Mouse (Mus musculus): ENCODE measurements around the gene Olfr643. TPM values are rescaled to one million over a fixed set of nuclear protein-coding genes. Genes with fewer than 3 reads are reported as not detected.

Olfr643 gene
- polyA plus RNA-seq (2015; fragmentation: Nextera tagmentation; extraction: Ambion mirVana): not detected in 2 replicates

DNA sequence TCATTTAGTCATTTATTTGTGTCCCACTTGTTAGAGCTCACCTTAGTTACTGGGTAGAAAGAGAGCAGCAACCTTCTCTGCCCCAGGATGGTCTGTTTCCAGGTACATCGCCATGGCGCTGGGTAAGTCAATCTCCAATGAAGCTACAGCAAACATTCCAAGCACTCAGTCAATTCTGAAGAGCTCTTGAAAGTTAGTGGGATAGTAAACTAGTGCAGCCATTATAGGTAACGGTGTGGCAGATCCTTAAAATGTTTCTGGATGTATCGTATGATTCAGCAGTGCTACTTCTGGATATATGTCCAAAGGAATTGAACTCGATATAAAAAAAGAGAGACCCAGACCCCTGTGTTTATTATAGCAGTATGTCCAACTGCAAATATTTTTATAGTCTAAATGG lies at the start of gene Olfr643:
TSS of gene Olfr643 (minus strand) at position 101 of the 400 bp plus-strand sequence.
- H3K4me3 ChIP-seq (replicated peaks): no peak within 1 kb of the TSS
- no peaks in the 10 kb centered on the region for H3K27me3 ChIP-seq (replicated peaks)
- no peak within 1 kb of the TSS for H3K9ac ChIP-seq
- WGBS: 76% methylated on average over 5 of the region's 5 CpGs
- no peak within 1 kb of the TSS for H3K4me2 ChIP-seq
- no peak within 1 kb of the TSS for H3K27ac ChIP-seq
- no peaks in the 10 kb centered on the region for H3K4me1 ChIP-seq
- no peaks in the 10 kb centered on the region for H3K9me3 ChIP-seq
- H3K36me3 ChIP-seq: no peaks in the 10 kb centered on the region
- ATAC-seq (ENCODE audit: insufficient read depth, low FRiP score, low read depth): no peak

DNA sequence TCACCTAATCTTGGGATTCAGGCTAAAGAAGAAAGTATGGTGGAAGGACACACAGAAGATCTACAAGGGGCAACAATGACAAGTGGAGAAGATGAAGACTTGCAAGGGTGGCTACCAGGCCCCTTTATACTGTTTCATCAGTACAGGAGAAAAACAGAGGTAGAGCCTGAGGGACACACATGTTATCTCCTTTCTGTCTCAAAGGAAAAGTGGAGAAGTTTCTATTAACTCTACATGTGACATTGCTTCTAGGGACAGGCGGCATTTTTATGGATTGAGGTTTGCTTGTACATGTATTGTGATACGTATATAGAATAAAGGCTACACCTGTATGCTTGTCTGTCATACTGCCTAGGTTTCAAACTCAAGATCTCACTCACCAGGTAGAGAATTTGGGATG lies 46.1 kb upstream of the Olfr643 start, which contains the start of gene Olfr648:
TSS of gene Olfr648 (minus strand) at position 101 of the 400 bp plus-strand sequence.
- WGBS: 80% methylated on average over 2 of the region's 2 CpGs
- H3K9me3 ChIP-seq: no peaks in the 10 kb centered on the region
- no peak within 1 kb of the TSS for H3K4me3 ChIP-seq (replicated peaks)
- no peak within 1 kb of the TSS for H3K27ac ChIP-seq
- H3K9ac ChIP-seq: no peak within 1 kb of the TSS
- no peak within 1 kb of the TSS for H3K4me2 ChIP-seq
- H3K36me3 ChIP-seq: no peaks in the 10 kb centered on the region
- H3K4me1 ChIP-seq: no peaks in the 10 kb centered on the region
- ATAC-seq (ENCODE audit: insufficient read depth, low FRiP score, low read depth): no peak
- no peaks in the 10 kb centered on the region for H3K27me3 ChIP-seq (replicated peaks)

DNA sequence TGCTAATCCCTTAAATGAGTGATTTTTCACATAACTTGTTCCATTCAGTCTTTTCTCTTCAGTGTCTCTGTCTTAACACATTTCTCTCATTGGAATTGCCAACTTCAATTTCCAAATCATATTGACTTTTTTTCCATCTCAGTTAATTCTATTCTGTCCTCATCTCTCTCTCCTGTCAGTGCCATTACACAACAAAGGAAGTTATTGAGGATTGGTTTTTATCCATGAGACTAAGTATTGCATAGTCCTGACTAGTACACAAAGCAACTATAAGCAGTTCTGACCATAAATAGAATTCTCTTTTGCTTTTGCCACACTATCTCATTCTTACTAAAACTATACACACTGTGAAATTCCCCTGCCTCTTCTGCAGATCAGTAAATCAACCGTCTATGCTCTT lies 41.9 kb upstream of the Olfr643 start:
- H3K36me3 ChIP-seq: no peaks in the 10 kb centered on the region
- WGBS: 84% methylated on average over 1 of the region's 1 CpGs
- no peaks in the 10 kb centered on the region for H3K27me3 ChIP-seq (replicated peaks)
- H3K27ac ChIP-seq: no peak overlapping the region
- ATAC-seq (ENCODE audit: insufficient read depth, low FRiP score, low read depth): no peak
- H3K4me2 ChIP-seq: no peak overlapping the region
- H3K9me3 ChIP-seq: no peaks in the 10 kb centered on the region
- no peaks in the 10 kb centered on the region for H3K4me1 ChIP-seq
- no peak overlapping the region for H3K9ac ChIP-seq
- H3K4me3 ChIP-seq (replicated peaks): no peak overlapping the region

DNA sequence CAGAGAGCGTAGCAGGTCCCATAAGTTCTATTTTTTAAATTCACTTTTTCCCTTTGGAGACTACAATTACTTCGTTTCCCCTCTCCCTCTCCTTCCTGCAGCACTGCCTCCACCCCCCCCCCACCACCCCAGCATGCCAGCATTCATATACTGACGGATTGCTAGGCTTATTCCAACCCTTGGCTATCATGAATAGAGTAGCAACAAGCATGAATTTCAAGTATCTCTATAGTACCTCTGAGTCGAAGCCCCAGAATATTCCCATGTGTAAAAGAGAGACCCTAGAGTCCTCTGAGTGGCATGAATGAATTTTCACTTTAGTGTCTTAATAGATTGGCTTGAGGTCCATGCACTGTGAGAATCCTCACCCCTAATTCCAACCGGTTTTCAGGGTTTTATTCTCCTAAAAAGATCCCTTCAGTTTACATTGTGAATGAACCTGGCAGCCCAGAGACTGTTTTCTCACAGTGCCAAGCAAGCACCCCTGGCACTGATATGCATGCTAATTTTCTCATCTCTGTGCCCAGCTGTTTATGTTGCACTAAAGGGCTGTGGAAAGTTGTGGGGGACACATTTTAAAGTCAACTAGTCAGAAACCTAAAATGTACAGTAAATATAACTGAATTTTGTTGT lies 41.3 kb upstream of the Olfr643 start:
- Histone ChIP-seq H3K36me3 (no peaks in the 10 kb centered on the region), H3K9ac (no peak overlapping the region), H3K4me2 (no peak overlapping the region), H3K27ac (no peak overlapping the region), H3K4me1 (no peaks in the 10 kb centered on the region), H3K4me3 (replicated peaks) (no peak overlapping the region), H3K9me3 (no peaks in the 10 kb centered on the region), H3K27me3 (replicated peaks) (no peaks in the 10 kb centered on the region)
- ATAC-seq (ENCODE audit: insufficient read depth, low FRiP score, low read depth): no peak
- 73% methylated on average over 5 of the region's 5 CpGs for WGBS

DNA sequence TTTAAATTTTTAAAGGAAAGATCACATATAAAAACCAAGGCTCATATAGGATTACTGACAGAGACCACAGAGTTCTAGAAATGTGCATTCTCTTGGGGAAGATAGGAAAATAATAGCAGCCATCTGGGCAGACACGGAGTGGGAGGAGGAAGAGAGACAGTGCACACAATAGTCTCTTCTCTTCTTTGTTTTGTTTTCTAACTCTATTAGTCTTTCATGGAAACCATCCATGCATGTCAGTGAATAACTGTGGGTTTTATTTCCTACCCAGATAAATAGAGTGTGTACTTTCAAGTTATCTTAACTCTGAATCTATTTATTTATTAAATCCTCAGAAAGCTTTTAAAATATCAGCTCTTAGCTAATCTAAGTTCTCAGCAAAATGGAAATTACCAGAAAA lies 37.9 kb upstream of the Olfr643 start:
- no peak overlapping the region for H3K9ac ChIP-seq
- WGBS: 50% methylated on average over 1 of the region's 1 CpGs
- H3K27me3 ChIP-seq (replicated peaks): no peaks in the 10 kb centered on the region
- no peak for ATAC-seq (ENCODE audit: insufficient read depth, low FRiP score, low read depth)
- no peaks in the 10 kb centered on the region for H3K4me1 ChIP-seq
- no peak overlapping the region for H3K4me3 ChIP-seq (replicated peaks)
- no peak overlapping the region for H3K27ac ChIP-seq
- no peaks in the 10 kb centered on the region for H3K36me3 ChIP-seq
- no peaks in the 10 kb centered on the region for H3K9me3 ChIP-seq
- no peak overlapping the region for H3K4me2 ChIP-seq

DNA sequence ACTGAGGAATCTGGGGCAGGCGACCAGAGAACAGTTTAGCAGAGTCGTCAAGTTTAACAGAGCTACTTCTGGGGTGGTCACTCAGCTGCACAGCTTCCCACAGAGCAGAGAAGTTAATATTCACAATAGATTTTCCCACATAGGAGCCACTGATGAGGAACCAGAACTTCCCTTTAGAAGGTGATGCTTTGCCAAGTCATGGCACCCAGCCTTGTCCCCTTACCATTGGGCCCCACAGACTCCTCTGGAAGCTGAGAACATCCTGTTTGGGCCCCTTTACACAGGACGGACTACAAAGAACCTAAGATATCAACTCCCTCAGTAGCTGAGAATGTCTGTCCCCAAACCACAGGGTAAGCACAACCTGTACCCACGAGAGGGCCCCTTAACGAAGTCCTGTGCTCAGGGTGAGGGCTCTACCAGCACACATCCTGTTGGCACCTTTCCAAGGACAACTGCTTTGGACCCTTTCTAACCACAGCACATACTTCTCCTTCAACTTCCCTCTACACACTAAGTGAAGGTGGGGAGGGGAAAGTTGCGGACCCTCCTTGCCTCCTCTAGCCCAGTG lies 32.5 kb upstream of the Olfr643 start:
- H3K36me3 ChIP-seq: no peaks in the 10 kb centered on the region
- no peaks in the 10 kb centered on the region for H3K27me3 ChIP-seq (replicated peaks)
- no peak overlapping the region for H3K27ac ChIP-seq
- no peak overlapping the region for H3K4me3 ChIP-seq (replicated peaks)
- H3K9me3 ChIP-seq: no peaks in the 10 kb centered on the region
- no peak overlapping the region for H3K4me2 ChIP-seq
- no peak overlapping the region for H3K9ac ChIP-seq
- no peaks in the 10 kb centered on the region for H3K4me1 ChIP-seq
- no peak for ATAC-seq (ENCODE audit: insufficient read depth, low FRiP score, low read depth)
- 62% methylated on average over 6 of the region's 6 CpGs for WGBS

DNA sequence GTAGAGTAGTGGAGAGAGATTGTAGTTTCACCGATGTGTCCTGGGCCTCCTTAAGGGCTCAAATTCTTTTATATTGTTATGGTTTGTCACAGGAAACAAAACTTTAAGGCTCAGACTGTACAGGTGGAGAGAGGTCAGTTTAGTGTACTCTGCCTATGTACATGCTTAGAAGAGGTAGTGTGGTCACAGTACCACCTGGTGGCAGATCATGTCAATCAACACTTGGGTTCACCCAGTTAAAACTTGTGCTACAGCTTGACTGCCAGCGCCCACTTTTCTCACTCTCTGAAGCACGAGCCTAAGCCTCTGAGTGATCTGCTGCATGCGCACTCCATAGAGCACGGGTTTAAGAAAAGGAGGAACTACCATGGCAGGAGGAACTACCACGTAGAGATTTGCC lies 29.9 kb upstream of the Olfr643 start:
- Histone ChIP-seq H3K4me1 (no peaks in the 10 kb centered on the region), H3K4me2 (no peak overlapping the region), H3K9me3 (no peaks in the 10 kb centered on the region), H3K36me3 (no peaks in the 10 kb centered on the region), H3K4me3 (replicated peaks) (no peak overlapping the region), H3K27me3 (replicated peaks) (no peaks in the 10 kb centered on the region), H3K27ac (no peak overlapping the region), H3K9ac (no peak overlapping the region)
- 70% methylated on average over 6 of the region's 6 CpGs for WGBS
- ATAC-seq (ENCODE audit: insufficient read depth, low FRiP score, low read depth): no peak

DNA sequence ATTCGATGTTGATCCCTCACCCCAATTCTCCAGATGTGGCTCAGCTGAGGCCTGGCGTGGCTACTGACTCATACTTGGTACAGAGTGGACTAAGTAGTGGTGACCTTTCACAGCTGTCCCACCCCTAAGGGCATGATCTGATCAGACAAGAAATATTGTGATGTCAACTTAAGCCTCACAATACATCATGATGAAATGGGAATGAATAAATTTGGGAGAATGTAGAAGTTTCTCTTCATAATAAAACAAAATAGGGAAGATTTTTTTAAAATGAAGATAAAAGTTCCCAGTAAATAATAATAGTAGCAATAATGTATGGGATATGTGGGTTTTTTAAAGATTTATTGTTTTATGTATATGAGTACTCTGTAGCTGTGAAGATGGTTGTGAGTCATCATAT lies 13.3 kb upstream of the Olfr643 start, which contains the start of gene Ubqlnl:
TSS of gene Ubqlnl (minus strand) at position 101 of the 400 bp plus-strand sequence.
- no peak within 1 kb of the TSS for H3K27ac ChIP-seq
- H3K4me3 ChIP-seq (replicated peaks): no peak within 1 kb of the TSS
- H3K9ac ChIP-seq: no peak within 1 kb of the TSS
- H3K4me2 ChIP-seq: no peak within 1 kb of the TSS
- ATAC-seq (ENCODE audit: insufficient read depth, low FRiP score, low read depth): no peak
- no peaks in the 10 kb centered on the region for H3K36me3 ChIP-seq
- no peaks in the 10 kb centered on the region for H3K27me3 ChIP-seq (replicated peaks)
- 81% methylated on average over 2 of the region's 2 CpGs for WGBS
- H3K4me1 ChIP-seq: no peaks in the 10 kb centered on the region
- no peaks in the 10 kb centered on the region for H3K9me3 ChIP-seq

DNA sequence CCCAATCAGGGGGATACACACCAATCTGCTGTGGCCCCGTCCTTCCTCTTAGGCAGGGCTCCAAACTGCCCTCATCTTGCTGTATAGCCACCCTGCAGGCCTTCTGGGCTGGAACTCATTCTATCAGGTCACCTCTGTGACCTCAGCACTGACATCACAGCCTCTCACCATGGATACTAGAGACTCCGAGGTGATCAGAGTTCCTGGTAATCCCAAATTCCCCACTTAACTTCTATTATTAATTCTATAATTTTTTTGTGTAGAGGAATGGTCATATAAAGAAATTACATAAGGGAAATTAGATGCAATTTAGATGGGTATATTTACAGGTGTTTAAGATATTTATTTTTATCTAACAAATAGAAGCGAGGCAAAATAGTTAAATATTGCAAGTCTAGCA lies 6.0 kb upstream of the Olfr643 start, which contains the start of gene Ubqln3:
TSS of gene Ubqln3 (minus strand) at position 101 of the 400 bp plus-strand sequence.
- Histone ChIP-seq H3K4me2 (no peak within 1 kb of the TSS), H3K4me1 (no peaks in the 10 kb centered on the region), H3K4me3 (replicated peaks) (no peak within 1 kb of the TSS), H3K9me3 (no peaks in the 10 kb centered on the region), H3K36me3 (no peaks in the 10 kb centered on the region), H3K27me3 (replicated peaks) (no peaks in the 10 kb centered on the region), H3K9ac (no peak within 1 kb of the TSS), H3K27ac (no peak within 1 kb of the TSS)
- 71% methylated on average over 3 of the region's 3 CpGs for WGBS
- no peak for ATAC-seq (ENCODE audit: insufficient read depth, low FRiP score, low read depth)

DNA sequence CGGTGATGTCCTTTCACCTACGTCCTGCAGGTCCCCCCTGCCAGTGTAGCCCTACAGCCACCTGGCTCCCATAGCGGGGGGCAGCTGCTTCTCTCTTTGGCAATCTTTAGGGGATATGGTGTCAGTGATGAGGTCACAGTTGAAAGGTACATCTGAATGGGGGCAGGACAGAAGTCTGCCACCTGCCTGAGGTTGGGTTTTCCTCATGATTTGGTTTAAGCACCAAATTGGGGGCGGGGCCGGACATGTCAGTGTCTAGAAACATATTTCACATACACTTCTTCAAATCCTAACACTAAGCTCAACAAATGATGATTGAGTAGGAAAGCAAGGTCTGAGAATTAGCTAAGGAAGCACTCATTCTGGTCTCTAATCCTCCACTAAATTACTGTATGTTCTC lies 7.5 kb downstream of the Olfr643 start, which contains the start of gene Ubqln5:
TSS of gene Ubqln5 (minus strand) at position 101 of the 400 bp plus-strand sequence.
- ATAC-seq (ENCODE audit: insufficient read depth, low FRiP score, low read depth): no peak
- no peaks in the 10 kb centered on the region for H3K9me3 ChIP-seq
- no peak within 1 kb of the TSS for H3K9ac ChIP-seq
- H3K4me1 ChIP-seq: no peaks in the 10 kb centered on the region
- no peak within 1 kb of the TSS for H3K4me3 ChIP-seq (replicated peaks)
- WGBS: 96% methylated on average over 5 of the region's 5 CpGs
- no peak within 1 kb of the TSS for H3K4me2 ChIP-seq
- no peaks in the 10 kb centered on the region for H3K27me3 ChIP-seq (replicated peaks)
- H3K36me3 ChIP-seq: no peaks in the 10 kb centered on the region
- H3K27ac ChIP-seq: no peak within 1 kb of the TSS

DNA sequence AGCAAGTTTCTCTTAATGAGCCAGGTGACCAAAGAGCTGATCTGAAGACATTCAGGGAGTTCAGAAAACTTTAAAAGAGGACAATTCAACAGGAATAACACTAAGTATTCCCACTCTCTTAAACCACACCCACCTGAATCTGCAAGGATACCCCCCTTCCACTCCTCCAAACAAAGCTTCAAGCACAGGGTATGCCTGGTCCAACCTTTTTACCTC lies 32.5 kb downstream of the Olfr643 start, which contains the start of gene Olfr646:
TSS of gene Olfr646 (plus strand) at position 117 of the 216 bp plus-strand sequence.
- H3K4me2 ChIP-seq: no peak within 1 kb of the TSS
- H3K9ac ChIP-seq: no peak within 1 kb of the TSS
- no peak for ATAC-seq (ENCODE audit: insufficient read depth, low FRiP score, low read depth)
- H3K27ac ChIP-seq: no peak within 1 kb of the TSS
- H3K36me3 ChIP-seq: no peaks in the 10 kb centered on the region
- no peaks in the 10 kb centered on the region for H3K27me3 ChIP-seq (replicated peaks)
- no peak within 1 kb of the TSS for H3K4me3 ChIP-seq (replicated peaks)
- no peaks in the 10 kb centered on the region for H3K9me3 ChIP-seq
- H3K4me1 ChIP-seq: no peaks in the 10 kb centered on the region

DNA sequence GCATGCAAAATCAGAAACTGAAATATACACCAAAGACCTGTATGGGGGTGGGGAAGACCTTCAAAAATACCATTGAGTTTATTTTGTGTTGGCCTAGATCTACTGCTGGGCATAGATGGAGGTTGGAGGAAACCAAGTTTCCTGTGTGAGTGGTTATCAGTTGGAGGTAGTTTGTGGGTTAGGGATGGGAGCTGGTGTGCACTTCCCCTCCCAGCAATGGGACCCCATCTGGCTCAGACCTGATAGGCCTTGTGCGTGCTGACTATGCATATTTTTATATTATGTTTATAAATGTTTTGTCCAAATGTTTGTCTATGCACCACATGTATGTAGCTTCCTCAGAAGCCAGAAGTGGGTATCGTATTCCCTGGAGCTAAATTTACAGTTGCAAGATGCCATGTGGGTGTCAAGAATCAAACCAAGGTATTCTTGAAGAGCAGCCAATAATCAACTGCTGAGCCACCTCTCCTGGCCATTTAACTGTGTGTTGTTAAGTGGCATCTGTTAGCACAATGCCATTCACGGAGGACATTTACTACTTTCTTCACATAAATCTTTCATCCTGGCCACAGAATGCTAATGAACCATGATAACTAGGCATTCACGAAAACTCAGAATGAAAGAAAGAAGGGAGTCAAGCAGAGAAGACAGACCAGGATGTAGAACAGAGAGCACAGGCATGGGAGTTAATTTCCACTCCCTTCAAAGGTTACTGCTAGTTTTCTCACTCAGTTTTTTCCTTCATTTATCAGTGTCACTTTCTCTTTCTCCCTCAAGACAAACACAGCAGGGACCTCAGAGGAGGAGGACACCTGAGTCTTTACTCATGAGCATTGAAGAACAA lies 33.1 kb downstream of the Olfr643 start:
- Histone ChIP-seq H3K9ac (no peak overlapping the region), H3K4me2 (no peak overlapping the region), H3K9me3 (no peaks in the 10 kb centered on the region), H3K27me3 (replicated peaks) (no peaks in the 10 kb centered on the region), H3K4me3 (replicated peaks) (no peak overlapping the region), H3K4me1 (no peaks in the 10 kb centered on the region), H3K27ac (no peak overlapping the region), H3K36me3 (no peaks in the 10 kb centered on the region)
- no peak for ATAC-seq (ENCODE audit: insufficient read depth, low FRiP score, low read depth)
- WGBS: 56% methylated on average over 4 of the region's 4 CpGs
